Mouse (Mus musculus): ENCODE measurements around the gene Ephb2.

DNA sequence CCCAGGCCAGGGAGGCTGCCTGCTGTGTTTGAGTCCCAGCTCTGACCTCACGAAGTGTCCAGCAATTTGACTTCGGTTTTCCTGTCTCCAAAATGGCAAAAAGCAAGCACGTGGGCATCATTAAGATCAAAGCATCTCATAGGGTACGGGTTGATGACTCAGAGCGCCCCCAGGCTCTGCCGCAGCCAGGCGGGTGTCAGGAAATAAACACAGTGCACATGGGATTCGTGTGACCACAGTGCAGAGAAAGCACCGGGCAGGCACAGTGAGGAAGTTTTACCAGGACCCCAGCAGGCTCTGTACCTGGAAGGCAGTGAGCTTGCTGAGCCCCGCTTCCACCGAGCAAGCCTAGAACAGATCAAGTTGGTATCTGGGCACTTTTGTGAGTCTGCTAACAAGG is 74.9 kb downstream of the Ephb2 start:
- TF ChIP-seq GATA1 (IDR thresholded peaks at IDR 0.05; ENCODE audit: borderline replicate concordance, low read length) (no peak), FLI1 (IDR thresholded peaks at IDR 0.05; ENCODE audit: low read length) (no peak)
